In the genomic region with DNA sequence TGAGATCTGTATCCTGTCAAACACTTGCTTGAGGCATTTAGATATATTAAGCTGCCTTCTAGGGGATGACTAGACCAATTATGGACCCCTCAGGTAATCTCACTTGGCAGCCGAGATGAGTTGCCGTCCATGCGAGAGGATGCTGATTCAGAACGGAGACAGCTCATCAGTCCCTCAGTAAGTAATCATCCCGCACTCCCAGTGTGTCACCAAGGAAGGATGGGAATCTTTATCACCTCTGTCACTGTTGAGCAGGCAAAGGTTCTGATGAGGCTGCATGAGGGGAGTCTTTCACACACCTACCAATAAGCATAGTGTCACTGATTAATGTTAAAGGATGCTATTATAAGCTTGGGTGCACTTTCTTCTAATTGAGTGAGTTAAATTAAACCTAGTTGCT, we compare ENCODE assay signal across 18 mouse cellular contexts.
DNase-seq lines count a peak whose midpoint lies in the region; ATAC-seq lines count a peak whose summit lies in the region.
"Had no signal": no experiment of that assay in that cellular context is flagged by ENCODE, and none has a peak within 500 bp of the region (broad histone marks: within the 10 kb centered on the region; RNA-seq: fewer than 3 reads in every experiment).

No protein-coding gene starts in this region.

- H3K9ac ChIP-seq in midbrain, embryonic 14.5 days (replicated peaks; ENCODE audit: low read length), result no peak overlapping the region
- no peak overlapping the region for H3K9ac ChIP-seq in hindbrain, embryonic 16.5 days (ENCODE audit: low read depth, low read length)
- H3K9ac ChIP-seq: embryonic facial prominence, embryonic 12.5 days; heart, embryonic 15.5 days had no signal

- no peak for ATAC-seq in midbrain, embryonic 14.5 days (ENCODE audit: low FRiP score, low TSS enrichment)
- ATAC-seq in hindbrain, embryonic 16.5 days, result peak; percentile 61; the same call in 1 of the 2 replicates
- no peak for ATAC-seq in inflammation-experienced regulatory T-cells, adult 6 months
- ATAC-seq: forebrain, embryonic 16.5 days had no signal

- no peaks in the 10 kb centered on the region for H3K27me3 ChIP-seq in midbrain, embryonic 14.5 days (ENCODE audit: control insufficient read depth, insufficient read depth, low read length)
- no peaks in the 10 kb centered on the region for H3K27me3 ChIP-seq in midbrain, embryonic 10.5 days (ENCODE audit: low read depth, poor library complexity, severe bottlenecking)
- no peaks in the 10 kb centered on the region for H3K27me3 ChIP-seq in hindbrain, embryonic 16.5 days (replicated peaks; ENCODE audit: control insufficient read depth, insufficient read depth, low read length)
- H3K27me3 ChIP-seq: embryonic facial prominence, embryonic 12.5 days; heart, embryonic 15.5 days had no signal

- 58% methylated on average over 5 of the region's 5 CpGs for WGBS in midbrain, embryonic 14.5 days
- WGBS in midbrain, embryonic 10.5 days, result 88% methylated on average over 5 of the region's 5 CpGs
- WGBS in hindbrain, embryonic 16.5 days, result 49% methylated on average over 5 of the region's 5 CpGs

- H3K4me3 ChIP-seq in midbrain, embryonic 14.5 days (replicated peaks; ENCODE audit: low read depth, low read length), result no peak overlapping the region
- H3K4me3 ChIP-seq in midbrain, embryonic 10.5 days, result no peak overlapping the region
- H3K4me3 ChIP-seq in hindbrain, embryonic 16.5 days (ENCODE audit: low read length), result no peak overlapping the region
- H3K4me3 ChIP-seq: embryonic facial prominence, embryonic 12.5 days; heart, adult 2 months; heart, embryonic 15.5 days had no signal

- no peaks in the 10 kb centered on the region for H3K36me3 ChIP-seq in midbrain, embryonic 14.5 days (ENCODE audit: control insufficient read depth, insufficient read depth, low read length)
- H3K36me3 ChIP-seq in midbrain, embryonic 10.5 days, result no peaks in the 10 kb centered on the region
- no peaks in the 10 kb centered on the region for H3K36me3 ChIP-seq in hindbrain, embryonic 16.5 days (ENCODE audit: control insufficient read depth, insufficient read depth, low read length)
- H3K36me3 ChIP-seq: embryonic facial prominence, embryonic 12.5 days; heart, embryonic 15.5 days had no signal

- no peak overlapping the region for H3K4me2 ChIP-seq in midbrain, embryonic 14.5 days (ENCODE audit: low read length)
- H3K4me2 ChIP-seq in hindbrain, embryonic 16.5 days (ENCODE audit: low read length), result no peak overlapping the region
- H3K4me2 ChIP-seq: embryonic facial prominence, embryonic 12.5 days; heart, embryonic 11.5 days; heart, embryonic 15.5 days had no signal

- H3K9me3 ChIP-seq in midbrain, embryonic 14.5 days (ENCODE audit: control insufficient read depth, low read length), result no peaks in the 10 kb centered on the region
- no peaks in the 10 kb centered on the region for H3K9me3 ChIP-seq in midbrain, embryonic 10.5 days (replicated peaks)
- H3K9me3 ChIP-seq in hindbrain, embryonic 16.5 days (ENCODE audit: control insufficient read depth, low read length), result no peaks in the 10 kb centered on the region
- H3K9me3 ChIP-seq: embryonic facial prominence, embryonic 12.5 days; heart, embryonic 15.5 days had no signal

- peak; percentile 14 for DNase-seq in midbrain, embryonic 14.5 days
- no peak for DNase-seq in midbrain, embryonic 10.5 days (ENCODE audit: low spot score)
- peak; percentile 3 for DNase-seq in retina, postnatal 1 day
- DNase-seq in retina, embryonic 14.5 days (ENCODE audit: low spot score), result no peak
- DNase-seq: adrenal gland, adult 2 months; adrenal gland, postnatal 25 days; cerebellum, adult 11 months; cerebellum, adult 8-10 months; cerebellum, postnatal 14 days; gastrocnemius, postnatal 14 days; heart, adult 2 months; heart, postnatal 14 days had no signal

- H3K27ac ChIP-seq in midbrain, embryonic 14.5 days (replicated peaks; ENCODE audit: low read depth, low read length), result no peak overlapping the region
- no peak overlapping the region for H3K27ac ChIP-seq in midbrain, embryonic 10.5 days (replicated peaks)
- no peak overlapping the region for H3K27ac ChIP-seq in hindbrain, embryonic 16.5 days (ENCODE audit: low read depth, low read length)
- H3K27ac ChIP-seq: embryonic facial prominence, embryonic 12.5 days; heart, adult 2 months; heart, embryonic 15.5 days had no signal

- no peaks in the 10 kb centered on the region for H3K4me1 ChIP-seq in midbrain, embryonic 14.5 days (ENCODE audit: control insufficient read depth, insufficient read depth, low read length)
- H3K4me1 ChIP-seq in midbrain, embryonic 10.5 days, result no peaks in the 10 kb centered on the region
- no peaks in the 10 kb centered on the region for H3K4me1 ChIP-seq in hindbrain, embryonic 16.5 days (ENCODE audit: control insufficient read depth, insufficient read depth, low read depth, low read length)
- H3K4me1 ChIP-seq: embryonic facial prominence, embryonic 12.5 days; heart, embryonic 15.5 days had no signal

Comparison
In these comparisons a context has a peak if more than half of its experiments do, and no peak if none do; other contexts are left out.
1. DNase-seq: peak in midbrain, embryonic 14.5 days (single experiment) and retina, postnatal 1 day (single experiment); none in midbrain, embryonic 10.5 days (single experiment) and retina, embryonic 14.5 days (single experiment).